Mouse (Mus musculus): ENCODE results near the gene Ddit4.

The Ddit4 gene

GRCm38 (mm10) chr10:59920810-59921681 is 30.6 kb downstream of the Ddit4 start:
- peak; percentile 80 for DNase-seq (ENCODE audit: extremely low read depth, insufficient read length, low spot score)

DNA sequence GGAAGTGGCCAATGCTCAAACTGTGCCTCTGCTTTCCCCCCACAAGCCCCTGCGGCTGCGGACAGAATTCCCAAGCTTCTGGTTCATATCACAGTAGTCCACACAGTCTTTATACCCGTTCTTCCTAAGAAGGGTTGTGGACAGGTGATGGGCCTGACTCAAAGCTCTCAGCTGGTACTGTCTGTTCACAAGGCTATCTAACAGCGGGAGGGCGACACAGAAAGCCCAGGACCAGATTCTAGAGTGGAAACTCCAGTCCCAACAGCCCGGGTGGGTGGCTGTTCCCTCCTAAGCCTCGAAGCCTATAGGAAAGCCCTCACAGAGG is 31.2 kb downstream of the Ddit4 start:
- DNase-seq (ENCODE audit: extremely low read depth, insufficient read length, low spot score) = no peak

- peak; percentile 56 for DNase-seq (ENCODE audit: extremely low read depth, insufficient read length, low spot score)
Measured at GRCm38 (mm10) chr10:59919494-59920181, 32.0 kb downstream of the Ddit4 start.

DNA sequence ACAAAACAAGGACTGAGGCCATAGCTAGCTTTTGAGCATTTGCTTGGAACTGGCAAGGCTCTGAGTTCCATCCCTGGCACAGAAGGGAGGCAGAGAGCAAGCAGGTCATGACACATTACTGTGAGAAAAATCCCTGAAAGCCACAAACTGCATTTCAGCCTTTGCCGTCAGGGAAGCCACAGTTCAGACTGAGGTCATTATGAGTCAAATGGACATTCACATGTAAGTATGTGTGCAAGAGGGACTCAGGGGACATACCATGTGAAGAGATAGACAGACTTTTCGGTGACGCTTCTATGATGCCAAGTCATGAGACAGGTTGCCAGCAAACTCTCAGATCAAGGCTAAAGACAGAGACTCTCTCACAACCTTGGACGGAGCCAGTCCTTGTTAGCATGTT is 33.5 kb downstream of the Ddit4 start:
- peak; percentile 66 for DNase-seq (ENCODE audit: extremely low read depth, insufficient read length, low spot score)

GRCm38 (mm10) chr10:59916649-59917048 is 35.0 kb downstream of the Ddit4 start:
- no peak for DNase-seq (ENCODE audit: extremely low read depth, insufficient read length, low spot score)

DNA sequence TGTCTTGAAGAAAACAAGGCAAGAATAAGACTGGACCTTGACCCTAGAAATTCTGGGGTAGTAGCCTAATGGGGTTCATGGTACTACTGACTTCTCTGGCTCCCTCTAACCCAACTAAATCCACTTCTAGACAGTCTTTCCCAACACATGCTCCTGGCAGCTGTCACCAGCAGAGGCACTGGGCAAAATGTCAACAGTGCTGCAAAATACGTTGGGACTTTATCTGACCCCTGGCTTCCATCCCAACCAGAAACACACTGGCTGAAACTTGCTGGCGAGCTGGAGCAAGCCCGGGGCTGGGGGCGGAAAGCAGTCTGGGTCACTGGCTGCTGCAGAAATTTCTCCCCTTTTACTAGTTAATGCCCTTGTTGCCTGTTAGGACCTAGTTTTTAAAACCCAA is 35.5 kb downstream of the Ddit4 start:
- peak; percentile 64 for DNase-seq (ENCODE audit: extremely low read depth, insufficient read length, low spot score)

DNA sequence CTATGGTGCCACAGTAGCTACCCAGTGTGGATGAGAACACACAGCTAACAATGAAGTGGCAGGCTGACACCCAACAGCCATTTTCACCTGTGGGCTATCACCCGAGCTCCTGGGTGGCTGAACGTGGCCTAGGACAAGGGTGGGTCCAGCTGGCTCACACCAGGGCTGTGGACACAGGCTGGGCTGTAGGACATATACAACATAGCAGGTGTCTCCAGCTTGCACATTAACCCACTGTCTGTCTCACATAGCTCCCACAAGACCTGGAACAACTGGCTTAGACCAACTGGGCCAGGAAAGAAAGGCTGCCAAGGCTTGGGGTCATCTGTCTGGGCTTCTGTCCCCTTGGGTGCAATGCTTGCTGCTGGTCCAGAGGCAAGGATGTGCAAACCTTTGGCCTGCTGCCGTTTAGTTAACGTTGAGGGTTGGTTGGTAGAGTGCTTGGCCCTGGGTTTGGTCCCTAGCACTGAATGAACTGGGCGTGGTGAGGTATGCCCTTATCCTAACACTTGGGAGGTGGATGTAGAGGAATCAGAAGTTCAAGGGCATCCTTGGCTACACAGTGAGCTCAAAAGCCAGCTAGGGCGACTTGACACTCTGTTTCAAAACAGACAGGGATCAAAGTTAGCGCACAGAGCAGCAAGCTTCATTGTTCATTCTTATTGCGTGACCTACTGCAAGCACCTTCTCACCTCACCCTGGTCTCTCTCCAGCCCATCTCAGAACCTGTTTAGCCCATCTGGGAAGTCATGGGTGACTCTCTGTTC is 36.3 kb downstream of the Ddit4 start:
- DNase-seq (ENCODE audit: extremely low read depth, insufficient read length, low spot score) = no peak

- no peak for DNase-seq (ENCODE audit: extremely low read depth, insufficient read length, low spot score)
Measured at GRCm38 (mm10) chr10:59911561-59912198, 40.0 kb downstream of the Ddit4 start.

DNA sequence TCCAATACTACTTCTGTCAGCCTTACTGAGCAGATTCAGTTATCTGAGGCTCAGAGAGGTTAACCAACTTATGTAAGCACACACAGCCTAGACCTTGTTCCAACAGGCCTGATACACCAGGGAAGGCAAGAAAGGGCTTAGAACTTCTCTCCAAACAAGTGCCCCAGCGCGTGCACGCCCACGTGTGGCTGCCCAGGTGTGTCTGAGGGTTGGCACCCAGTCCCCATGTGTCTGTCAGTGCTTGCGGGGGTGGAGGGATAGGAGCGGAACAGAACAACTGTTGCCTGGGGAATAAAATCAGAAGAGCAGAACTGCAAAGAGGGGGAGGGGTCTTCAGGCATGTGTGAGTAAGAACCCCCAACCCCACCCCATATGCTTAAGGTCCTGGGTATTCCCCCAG is 40.5 kb downstream of the Ddit4 start:
- no peak for DNase-seq (ENCODE audit: extremely low read depth, insufficient read length, low spot score)

DNA sequence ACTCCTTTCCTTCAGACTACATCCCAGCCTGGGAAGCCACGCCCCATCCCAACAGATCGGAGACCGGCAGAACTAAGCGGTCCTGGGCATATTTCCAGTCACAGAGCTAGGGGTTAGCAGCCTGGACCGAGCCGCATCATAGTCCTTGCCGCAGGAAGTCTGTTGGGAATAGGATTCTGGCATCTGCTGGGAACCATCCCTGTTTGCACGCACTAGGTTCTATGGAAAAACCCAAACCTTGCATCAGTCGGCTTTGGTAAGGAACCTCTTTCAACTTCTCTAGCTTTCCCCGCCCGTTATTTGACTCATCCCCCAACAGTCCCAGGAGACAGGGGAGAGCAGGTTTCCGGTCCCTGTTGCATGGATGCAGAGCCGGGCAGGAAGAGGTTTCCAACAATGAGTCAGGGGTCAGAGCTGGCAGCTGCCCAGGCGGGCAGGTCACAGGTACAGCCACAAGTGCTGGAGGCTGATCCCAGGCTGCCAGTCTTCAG is 42.2 kb downstream of the Ddit4 start:
- DNase-seq (ENCODE audit: extremely low read depth, insufficient read length, low spot score) = peak; percentile 95

DNA sequence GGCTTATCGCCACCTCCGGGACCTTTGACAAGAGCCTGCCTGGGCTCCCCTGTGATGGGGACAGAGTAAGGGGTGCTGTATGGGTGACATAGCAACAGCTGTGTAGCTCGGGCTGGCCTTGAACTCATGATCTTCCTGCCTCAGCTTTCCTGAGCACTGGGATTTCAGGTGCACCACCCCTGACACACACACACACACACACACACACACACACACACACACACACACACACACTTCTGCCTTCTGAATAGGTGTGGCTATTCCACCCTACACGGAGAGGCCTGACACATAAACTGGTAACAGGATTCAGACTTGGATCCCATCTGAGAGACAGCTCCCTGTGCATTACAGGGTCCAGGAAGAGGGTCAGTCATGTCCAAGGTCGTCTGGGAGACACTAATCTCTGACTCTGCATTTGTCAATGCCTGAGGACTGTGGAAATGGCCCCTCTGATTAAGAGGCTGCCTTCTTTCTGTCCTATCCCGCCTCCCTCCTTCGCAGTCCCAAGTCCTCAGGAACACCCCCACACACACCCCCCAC is 42.8 kb downstream of the Ddit4 start:
- no peak for DNase-seq (ENCODE audit: extremely low read depth, insufficient read length, low spot score)

DNA sequence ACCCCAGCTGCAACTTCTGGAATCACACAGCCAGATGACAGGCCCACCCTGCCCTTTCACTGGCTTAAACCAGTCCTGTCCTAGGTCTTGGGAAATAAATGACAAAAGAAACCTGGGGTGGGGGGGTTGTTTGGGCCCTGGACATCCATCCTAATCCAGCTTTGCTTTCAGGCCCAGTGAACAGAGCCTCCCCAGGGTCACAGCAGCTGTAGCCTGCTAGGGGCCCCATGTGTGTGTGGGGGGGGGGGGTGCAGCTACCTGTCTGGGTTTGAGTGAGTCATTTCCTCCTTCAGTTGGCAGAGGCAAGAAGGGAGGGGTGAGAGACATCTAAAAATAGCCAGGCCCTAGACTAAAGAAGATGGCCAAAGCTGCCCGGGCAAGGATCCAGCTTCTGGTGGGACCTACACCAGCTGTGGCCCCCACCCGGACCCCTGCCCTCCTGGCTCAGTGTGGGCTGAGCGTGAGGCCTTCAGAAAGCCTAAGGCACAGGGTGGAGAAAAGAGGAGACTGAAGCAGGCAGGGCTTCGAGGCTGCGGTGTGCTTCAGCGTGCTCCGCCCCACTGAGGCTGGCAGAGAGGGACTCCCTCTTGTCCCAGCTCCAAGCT is 43.8 kb downstream of the Ddit4 start:
- DNase-seq (ENCODE audit: extremely low read depth, insufficient read length, low spot score) = peak; percentile 93

GRCm38 (mm10) chr10:59907080-59907609 is 44.5 kb downstream of the Ddit4 start:
- no peak for DNase-seq (ENCODE audit: extremely low read depth, insufficient read length, low spot score)

DNA sequence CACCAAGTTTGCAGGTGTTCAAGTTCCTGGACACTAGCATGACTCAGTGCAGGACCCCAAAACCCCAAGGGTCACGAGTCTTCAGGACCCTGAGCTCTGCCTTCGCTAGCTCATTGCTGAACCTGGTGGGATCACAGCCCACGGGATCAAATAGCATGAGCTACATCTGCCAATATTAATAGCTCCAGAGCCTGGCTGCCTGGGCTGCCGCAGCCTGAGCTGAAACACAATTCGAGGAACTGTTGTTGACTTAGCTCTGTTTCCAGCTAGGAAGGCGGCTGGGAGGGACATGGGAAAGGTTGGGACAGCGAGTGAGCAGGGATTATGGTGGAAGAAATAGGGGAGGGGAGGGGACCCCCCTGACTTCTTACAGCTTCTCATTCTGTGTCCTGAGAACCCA is 48.5 kb downstream of the Ddit4 start:
- DNase-seq (ENCODE audit: extremely low read depth, insufficient read length, low spot score) = no peak

- DNase-seq (ENCODE audit: extremely low read depth, insufficient read length, low spot score) = no peak
Measured at GRCm38 (mm10) chr10:59902606-59902990, 49.0 kb downstream of the Ddit4 start.

DNA sequence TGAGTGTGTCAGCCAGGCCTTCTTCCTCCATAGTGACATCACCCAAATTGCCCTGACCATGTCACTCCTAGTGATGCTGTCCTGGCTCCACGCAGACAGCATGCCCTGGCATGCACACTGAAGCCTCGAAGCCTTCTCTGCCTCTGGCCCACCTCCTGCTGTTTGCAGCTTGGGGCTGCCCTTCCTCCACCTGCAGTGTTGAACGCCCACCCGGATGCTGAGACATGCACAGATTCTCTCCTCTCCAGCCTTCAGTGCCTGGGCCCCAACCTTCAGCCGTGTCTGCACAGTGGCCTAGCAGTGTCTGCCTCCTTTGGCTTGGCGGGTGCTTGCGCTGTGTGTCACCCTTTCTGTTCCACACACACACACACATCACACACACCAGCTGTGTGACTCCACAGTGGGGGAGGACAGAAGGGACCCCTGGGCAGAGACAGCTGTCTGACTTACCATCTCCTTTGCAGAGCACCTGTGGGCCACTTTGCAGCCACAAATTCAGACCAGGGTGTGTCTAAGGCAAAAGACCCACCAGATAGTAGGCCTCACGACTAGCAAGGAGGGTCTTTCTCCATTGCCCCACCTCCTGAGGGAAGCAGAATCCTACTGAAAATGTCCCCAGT is 49.5 kb downstream of the Ddit4 start:
- no peak for DNase-seq (ENCODE audit: extremely low read depth, insufficient read length, low spot score)

DNA sequence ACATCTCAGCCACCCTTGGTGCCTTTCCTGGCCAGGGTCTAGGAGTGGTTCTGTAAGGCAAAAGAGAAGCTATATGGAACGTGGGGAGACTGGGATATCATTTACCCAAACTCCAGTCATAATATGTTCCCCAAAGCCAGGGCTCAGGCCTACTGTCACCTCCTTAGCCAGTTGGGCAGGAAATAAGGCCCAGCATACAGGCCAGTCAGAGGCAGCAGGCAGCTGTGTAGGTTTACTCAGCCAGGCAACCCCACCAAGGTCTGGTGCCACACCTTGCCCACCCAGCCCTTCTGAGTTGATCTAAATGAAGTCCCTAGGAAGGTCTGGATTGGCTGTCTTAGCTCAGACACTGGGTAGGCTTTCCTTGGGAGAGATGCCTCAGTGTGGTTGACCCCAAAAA is 50.2 kb downstream of the Ddit4 start:
- DNase-seq (ENCODE audit: extremely low read depth, insufficient read length, low spot score) = no peak

DNA sequence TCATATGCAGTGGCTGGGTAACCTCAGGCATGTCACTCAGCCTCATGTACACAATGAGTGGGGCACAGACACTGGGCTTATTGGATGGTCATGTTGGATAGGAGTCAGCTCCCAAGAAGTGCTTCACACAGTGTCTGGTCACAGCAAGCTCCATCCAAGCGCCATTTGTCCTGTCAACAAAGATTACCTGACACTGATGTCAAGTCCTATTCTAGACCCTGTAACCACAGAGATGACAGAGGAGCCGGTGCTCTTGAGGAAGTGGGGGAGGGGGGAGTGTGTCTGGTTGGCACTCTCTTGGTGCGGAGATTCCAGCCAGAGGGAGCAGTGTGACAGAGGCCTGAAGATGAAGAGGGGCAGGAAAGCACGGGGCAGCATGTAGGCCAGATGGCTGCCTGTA is 50.7 kb downstream of the Ddit4 start:
- DNase-seq (ENCODE audit: extremely low read depth, insufficient read length, low spot score) = no peak

DNA sequence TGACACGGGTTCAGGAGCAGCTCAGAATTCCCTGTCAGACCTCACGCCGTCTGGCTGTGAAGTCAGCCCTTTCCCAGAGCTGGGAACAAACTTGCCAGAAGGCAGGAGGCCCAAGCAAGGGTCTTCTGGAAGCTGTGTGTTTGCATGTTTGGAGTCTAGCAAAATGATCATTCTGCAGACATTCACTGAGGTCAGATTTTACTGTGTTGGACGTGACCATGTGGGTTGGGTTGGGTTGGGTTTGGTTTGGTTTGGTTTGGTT is 51.5 kb downstream of the Ddit4 start:
- DNase-seq (ENCODE audit: extremely low read depth, insufficient read length, low spot score) = no peak

All from 3134 (cell line).